In the genomic region with DNA sequence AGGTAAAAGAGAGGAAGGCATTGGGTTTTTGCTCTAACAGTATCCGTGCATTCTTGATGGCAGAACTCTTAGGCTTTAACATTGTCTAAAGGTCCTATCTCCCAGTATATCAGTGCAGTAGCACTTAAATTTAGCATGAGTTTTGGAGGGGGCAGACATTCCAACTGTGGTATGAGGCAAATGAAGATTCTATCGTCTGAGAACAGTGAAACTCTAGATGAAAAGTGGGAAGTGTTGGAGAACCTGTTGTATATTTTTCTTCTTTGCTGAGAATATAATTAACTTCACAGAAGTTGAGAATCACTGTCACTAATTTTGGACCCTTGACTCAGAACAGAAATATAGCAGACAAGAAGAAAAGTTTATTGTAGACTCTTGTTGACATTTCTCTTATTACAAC, we compare ENCODE assay signal across 21 mouse cellular contexts.
"Had no signal": no experiment of that assay in that cellular context is flagged by ENCODE, and none has a peak within 500 bp of the region (broad histone marks: within the 10 kb centered on the region; RNA-seq: fewer than 3 reads in every experiment).

No protein-coding gene starts in this region.

- H3K4me1 ChIP-seq: lung, embryonic 15.5 days; megakaryocyte, embryonic 14.5 days; midbrain, embryonic 13.5 days; midbrain, embryonic 15.5 days; neural tube, embryonic 13.5 days; neural tube, embryonic 15.5 days had no signal

- H3K27ac ChIP-seq: lung, embryonic 15.5 days; macrophage; midbrain, embryonic 13.5 days; midbrain, embryonic 15.5 days; neural tube, embryonic 13.5 days; neural tube, embryonic 15.5 days had no signal

- DNase-seq: liver, postnatal 0 days; lung, adult 2 months; lung, postnatal 14 days; lung, postnatal 36 days; retina, postnatal 1 day; right cerebral cortex, adult 18-20 months; right cerebral cortex, postnatal 25 days; right cerebral cortex, postnatal 4 days; spleen, adult 18-20 months; thymus, adult 2 months; thymus, postnatal 25 days; thymus, postnatal 4 days had no signal

- H3K4me3 ChIP-seq: lung, embryonic 15.5 days; megakaryocyte, embryonic 14.5 days; midbrain, embryonic 13.5 days; midbrain, embryonic 15.5 days; myocyte; neural tube, embryonic 13.5 days; neural tube, embryonic 15.5 days had no signal

- ATAC-seq: liver, postnatal 0 days; lung, postnatal 0 days; midbrain, embryonic 13.5 days; midbrain, embryonic 15.5 days had no signal
